Mouse (Mus musculus) neural tube, embryonic 11.5 days (tissue): ENCODE measurements around the gene Zfp597. TPM values are rescaled to one million over a fixed set of nuclear protein-coding genes. Genes with fewer than 3 reads are reported as not detected.
A peak's percentile ranks its signal among the peaks of the same experiment; 100 is the strongest.
"Not testable (repeated sequence)": the region's sequence is repeated elsewhere in the genome, so short reads cannot be mapped to it uniquely, and the experiment has no call there.

ENCODE experiments used
- ATAC-seq: fragments of 200-750 bp; cut with Nextera tagmentation; 2 replicates; pipeline ENCODE4 v1.8.0; 2017; ENCODE audit warnings: moderate number of reproducible peaks, mild to moderate bottlenecking, moderate TSS enrichment, moderate library complexity; ENCODE audit not compliant: insufficient read depth, low FRiP score, low TSS enrichment
- DNase-seq: peaks from one replicate; pipeline ENCODE4 v3.0.0-alpha.2; 2015; ENCODE audit warnings: low spot score
- H3K27ac ChIP-seq: fragments of 300-500 bp; sonication (generic); 2 replicates; pipeline ENCODE4 v1.5.1; 2014; ENCODE audit warnings: low read depth, mild to moderate bottlenecking, low read length
- H3K27me3 ChIP-seq: fragments of 300-500 bp; sonication (generic); 2 replicates; pipeline ENCODE4 v1.6.1; 2014; ENCODE audit warnings: mild to moderate bottlenecking, low read length, mixed read lengths; ENCODE audit not compliant: control insufficient read depth, insufficient read depth
- H3K36me3 ChIP-seq: fragments of 300-500 bp; sonication (generic); 2 replicates; pipeline ENCODE4 v1.6.1; 2014; ENCODE audit warnings: mild to moderate bottlenecking, low read length, moderate library complexity, mixed read lengths; ENCODE audit not compliant: control insufficient read depth, insufficient read depth
- H3K4me1 ChIP-seq: fragments of 300-500 bp; sonication (generic); 2 replicates; pipeline ENCODE4 v1.6.1; 2014; ENCODE audit warnings: low read length, mixed read lengths; ENCODE audit not compliant: control insufficient read depth, insufficient read depth
- H3K4me2 ChIP-seq: fragments of 300-500 bp; sonication (generic); 2 replicates; pipeline ENCODE4 v1.6.1; 2014; ENCODE audit warnings: low read depth, mild to moderate bottlenecking, moderate library complexity
- H3K4me3 ChIP-seq: fragments of 300-500 bp; sonication (generic); 2 replicates; pipeline ENCODE4 v1.5.1; 2014; ENCODE audit warnings: low read depth, low read length
- H3K9ac ChIP-seq: fragments of 300-500 bp; sonication (generic); 2 replicates; pipeline ENCODE4 v1.6.1; 2014; ENCODE audit warnings: mild to moderate bottlenecking, low read length
- H3K9me3 ChIP-seq: fragments of 300-500 bp; sonication (generic); 2 replicates; pipeline ENCODE4 v1.6.1; 2016; ENCODE audit warnings: low read length; ENCODE audit not compliant: control insufficient read depth
- WGBS: fragments of 180-500 bp; shearing (Covaris S2); extraction: QIAGEN DNeasy Blood & Tissue Kit; methylation state at CpG from one replicate; pipeline ENCODE4 v1.1.7; 2014; 5-methylcytosine and 5-hydroxymethylcytosine counted together
- polyA plus RNA-seq: library from polyadenylated mRNA; unstranded; fragments of >200 nt; fragmentation: Nextera tagmentation; extraction: Ambion mirVana; gene quantifications from 2 replicates; pipeline ENCODE4 v1.2.1, GENCODE M21; 2014

Zfp597 gene
- polyA plus RNA-seq, 1 experiment from 2014 or later = 9.5 TPM

DNA sequence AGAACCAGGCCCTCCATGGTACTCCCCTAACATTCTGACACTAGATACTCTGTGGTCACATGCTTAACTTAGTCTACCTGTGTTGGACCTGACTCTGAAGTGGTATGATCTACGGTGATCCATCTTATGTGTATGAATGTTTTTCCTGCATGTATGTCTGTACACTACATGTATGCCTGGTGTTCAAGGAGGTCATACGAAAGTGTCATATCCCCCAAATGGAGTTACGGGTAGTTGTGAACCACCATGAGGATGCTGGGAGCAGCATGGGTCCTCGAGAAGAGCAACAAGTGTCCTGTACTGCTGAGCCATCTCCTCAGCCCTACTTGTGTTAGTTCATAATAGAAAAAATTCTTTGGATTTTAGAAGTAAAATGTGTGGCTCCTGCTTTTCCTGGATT lies 8.0 kb downstream of the Zfp597 start:
- H3K36me3 ChIP-seq = peaks cover 4% of the 10 kb centered on the region; the same call in 1 of the 2 replicates
- DNase-seq (no peak), ATAC-seq (no peak)
- no peak overlapping the region for H3K4me2 ChIP-seq
- no peaks in the 10 kb centered on the region for H3K27me3 ChIP-seq
- H3K4me3 ChIP-seq = no peak overlapping the region
- no peaks in the 10 kb centered on the region for H3K9me3 ChIP-seq
- 91% methylated on average over 4 of the region's 4 CpGs for WGBS
- H3K9ac ChIP-seq = no peak overlapping the region
- peaks cover 3% of the 10 kb centered on the region; the same call in 1 of the 2 replicates for H3K4me1 ChIP-seq
- H3K27ac ChIP-seq = no peak overlapping the region

- Histone ChIP-seq H3K27ac (no peak within 1 kb of the TSS), H3K4me3 (peak within 1 kb of the TSS; percentile 52), H3K4me1 (peaks cover 3% of the 10 kb centered on the region; the same call in 1 of the 2 replicates), H3K4me2 (peak within 1 kb of the TSS; percentile 73), H3K9ac (peak within 1 kb of the TSS; percentile 20), H3K9me3 (no peaks in the 10 kb centered on the region), H3K27me3 (no peaks in the 10 kb centered on the region), H3K36me3 (peaks cover 2% of the 10 kb centered on the region; the same call in 1 of the 2 replicates)
- ATAC-seq = peak; percentile 98
- DNase-seq = peak; percentile 91
- WGBS = 6% methylated on average over 47 of the region's 47 CpGs
These were observed 11.9 kb downstream of the Zfp597 start, which contains the start of gene Naa60 for GRCm38 (mm10) chr16:3872216-3873047. Gene Naa60 (plus strand): TSS chr16:3872375.

- H3K9me3 ChIP-seq = no peaks in the 10 kb centered on the region
- H3K9ac ChIP-seq = peak overlapping the region; percentile 20
- H3K27me3 ChIP-seq = no peaks in the 10 kb centered on the region
- H3K27ac ChIP-seq = no peak overlapping the region
- ATAC-seq (0 out of 2 replicates have a peak, but pooled peaks have one; percentile 1), DNase-seq (no peak)
- peak overlapping the region; percentile 52 for H3K4me3 ChIP-seq
- peaks cover 2% of the 10 kb centered on the region; the same call in 1 of the 2 replicates for H3K36me3 ChIP-seq
- WGBS = 2% methylated on average over 16 of the region's 16 CpGs
- H3K4me2 ChIP-seq = peak overlapping the region; percentile 73
- H3K4me1 ChIP-seq = peaks cover 3% of the 10 kb centered on the region; the same call in 1 of the 2 replicates
These were observed 12.5 kb downstream of the Zfp597 start for GRCm38 (mm10) chr16:3871815-3872214.

GRCm38 (mm10) chr16:3859254-3859653 lies 25.1 kb downstream of the Zfp597 start:
- 93% methylated on average over 4 of the region's 4 CpGs for WGBS
- DNase-seq (no peak), ATAC-seq (no peak)
- no peak overlapping the region for H3K9ac ChIP-seq
- H3K4me3 ChIP-seq = no peak overlapping the region
- H3K27me3 ChIP-seq = no peaks in the 10 kb centered on the region
- H3K9me3 ChIP-seq = no peaks in the 10 kb centered on the region
- H3K27ac ChIP-seq = no peak overlapping the region
- H3K4me2 ChIP-seq = no peak overlapping the region
- H3K4me1 ChIP-seq = no peaks in the 10 kb centered on the region
- no peaks in the 10 kb centered on the region for H3K36me3 ChIP-seq

- H3K4me1 ChIP-seq = no peaks in the 10 kb centered on the region
- H3K4me3 ChIP-seq = no peak overlapping the region
- ATAC-seq (no peak), DNase-seq (no peak)
- no peaks in the 10 kb centered on the region for H3K9me3 ChIP-seq
- H3K4me2 ChIP-seq = no peak overlapping the region
- H3K27me3 ChIP-seq = no peaks in the 10 kb centered on the region
- H3K36me3 ChIP-seq = no peaks in the 10 kb centered on the region
- H3K9ac ChIP-seq = no peak overlapping the region
- no peak overlapping the region for H3K27ac ChIP-seq
- 86% methylated on average over 1 of the region's 1 CpGs for WGBS
These were observed 28.6 kb downstream of the Zfp597 start for GRCm38 (mm10) chr16:3855776-3856175.

GRCm38 (mm10) chr16:3854437-3855182 lies 29.8 kb downstream of the Zfp597 start:
- Histone ChIP-seq H3K4me3 (no peak overlapping the region), H3K27me3 (no peaks in the 10 kb centered on the region), H3K36me3 (no peaks in the 10 kb centered on the region), H3K27ac (no peak overlapping the region), H3K9ac (no peak overlapping the region), H3K9me3 (no peaks in the 10 kb centered on the region), H3K4me2 (no peak overlapping the region), H3K4me1 (no peaks in the 10 kb centered on the region)
- DNase-seq (no peak), ATAC-seq (no peak)
- WGBS = 73% methylated on average over 11 of the region's 11 CpGs

GRCm38 (mm10) chr16:3852586-3852985 lies 31.8 kb downstream of the Zfp597 start:
- Histone ChIP-seq H3K27me3 (no peaks in the 10 kb centered on the region), H3K36me3 (no peaks in the 10 kb centered on the region), H3K27ac (no peak overlapping the region), H3K4me2 (no peak overlapping the region), H3K4me3 (no peak overlapping the region), H3K9me3 (no peaks in the 10 kb centered on the region), H3K4me1 (no peaks in the 10 kb centered on the region), H3K9ac (no peak overlapping the region)
- no peak for DNase-seq
- WGBS = 36% methylated on average over 12 of the region's 12 CpGs
- ATAC-seq = no peak

GRCm38 (mm10) chr16:3851301-3851700 lies 33.1 kb downstream of the Zfp597 start:
- H3K27ac ChIP-seq, H3K36me3 ChIP-seq, DNase-seq, H3K9ac ChIP-seq, H3K9me3 ChIP-seq, ATAC-seq, H3K4me1 ChIP-seq, H3K4me3 ChIP-seq, H3K27me3 ChIP-seq, H3K4me2 ChIP-seq: not testable (repeated sequence)
- WGBS = 86% methylated on average over 11 of the region's 13 CpGs
